Mouse (Mus musculus) cerebellum, adult 2 months (tissue): Measurements from ENCODE around the gene Pde7b.

Source experiments
- CTCF ChIP-seq: fragments of 200-500 bp; IDR thresholded peaks from 2 replicates; pipeline ENCODE4 v1.5.1; 2011; ENCODE audit warnings: low read depth, mild to moderate bottlenecking, control low read depth, low read length, moderate library complexity, borderline replicate concordance; ENCODE audit not compliant: insufficient read depth
- POLR2A ChIP-seq: fragments of 200-500 bp; IDR thresholded peaks from 2 replicates; pipeline ENCODE4 v1.6.1; 2011; ENCODE audit warnings: low read length, control low read depth, borderline replicate concordance; ENCODE audit not compliant: insufficient read depth

DNA sequence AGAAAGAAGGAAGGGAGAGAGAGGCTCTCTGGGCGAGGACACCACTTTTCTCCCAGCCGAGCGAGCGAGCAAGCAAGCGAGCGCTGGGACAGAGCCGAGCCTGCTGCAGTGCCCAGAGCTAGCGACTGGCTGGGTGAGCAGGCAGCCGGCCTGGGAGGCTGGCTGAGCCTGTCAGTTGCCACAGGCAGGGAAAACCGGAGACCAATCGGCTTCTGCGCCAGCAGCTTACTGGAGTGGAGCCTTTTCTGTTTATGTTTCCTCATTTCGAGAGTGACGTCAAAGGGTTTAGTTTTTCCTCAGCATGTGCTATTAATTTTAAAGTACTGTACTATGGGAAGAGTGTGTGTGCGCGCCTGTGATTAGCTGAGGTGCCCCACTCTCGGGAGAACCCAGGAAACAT is at the start of gene Pde7b:
- no peak for TF ChIP-seq POLR2A
- no peak for TF ChIP-seq CTCF
